Mouse (Mus musculus) MEL (cell line): ENCODE results near the gene Satb1. TPM values are rescaled to one million over a fixed set of nuclear protein-coding genes. Genes with fewer than 3 reads are reported as not detected.

ENCODE experiments used
- DNase-seq: peaks from one replicate; pipeline ENCODE4 v3.0.0; 2011; ENCODE audit warnings: low read depth, low spot score
- H3K27ac ChIP-seq: 2 replicates; pipeline ENCODE4 v1.5.1; 2012; ENCODE audit warnings: low read depth, mild to moderate bottlenecking, control low read depth, low read length, moderate library complexity; ENCODE audit not compliant: control insufficient read depth
- H3K27me3 ChIP-seq, 2 experiments: fragments of 150-350 bp in 1 of 2; sonication (generic) in 1 of 2; 2 replicates each; pipeline ENCODE4 v1.6.1; 2012; ENCODE audit warnings: low read length in 2 of 2, mild to moderate bottlenecking in 2 of 2, improper control_type of control experiment in 1 of 2, moderate library complexity in 1 of 2; ENCODE audit not compliant: insufficient read depth in 2 of 2, control insufficient read depth in 1 of 2
- H3K36me3 ChIP-seq, 2 experiments: 2 replicates each; pipeline ENCODE4 v1.6.1; 2012 to 2014; ENCODE audit warnings: low read length in 2 of 2, improper control_type of control experiment in 1 of 2, inconsistent platforms in 1 of 2, mild to moderate bottlenecking in 1 of 2; ENCODE audit not compliant: insufficient read depth in 2 of 2, control insufficient read depth in 1 of 2
- H3K4me1 ChIP-seq, 2 experiments: fragments of 150-350 bp in 1 of 2; sonication (generic) in 1 of 2; 2 replicates each; pipeline ENCODE4 v1.6.1; 2012; ENCODE audit warnings: low read length in 2 of 2, improper control_type of control experiment in 1 of 2, mild to moderate bottlenecking in 1 of 2; ENCODE audit not compliant: insufficient read depth in 2 of 2, control insufficient read depth in 1 of 2
- H3K4me3 ChIP-seq, 2 experiments: fragments of 150-350 bp in 1 of 2; sonication (generic) in 1 of 2; 2 replicates each; pipeline ENCODE4 v1.5.1; 2012; ENCODE audit warnings: low read depth in 2 of 2, low read length in 2 of 2, mild to moderate bottlenecking in 2 of 2, moderate library complexity in 2 of 2, control low read depth in 1 of 2, improper control_type of control experiment in 1 of 2; ENCODE audit not compliant: control insufficient read depth in 1 of 2, insufficient read depth in 1 of 2
- H3K79me2 ChIP-seq: 2 replicates; pipeline ENCODE4 v1.6.1; 2012; ENCODE audit warnings: mild to moderate bottlenecking, low read length, moderate library complexity; ENCODE audit not compliant: control insufficient read depth, poor library complexity, insufficient read depth
- H3K9ac ChIP-seq: 2 replicates; pipeline ENCODE4 v1.6.1; 2012; ENCODE audit warnings: low read depth, mild to moderate bottlenecking, control low read depth, low read length, moderate library complexity; ENCODE audit not compliant: control insufficient read depth, poor library complexity, severe bottlenecking
- H3K9me3 ChIP-seq: fragments of 150-350 bp; sonication (generic); replicated peaks from 2 replicates; pipeline ENCODE4 v1.6.1; 2012; ENCODE audit warnings: mild to moderate bottlenecking, low read length, improper control_type of control experiment, moderate library complexity; ENCODE audit not compliant: insufficient read depth
- BHLHE40 ChIP-seq: IDR thresholded peaks from 2 replicates; pipeline ENCODE4 v1.6.1; 2012; ENCODE audit warnings: low read depth, mild to moderate bottlenecking, inconsistent platforms, low read length, improper control_type of control experiment, borderline replicate concordance
- CHD2 ChIP-seq: IDR thresholded peaks from 2 replicates; pipeline ENCODE4 v1.6.1; 2011; ENCODE audit warnings: low read length, improper control_type of control experiment
- ELF1 ChIP-seq: IDR thresholded peaks from 2 replicates; pipeline ENCODE4 v1.6.1; 2014; ENCODE audit warnings: low read depth, mild to moderate bottlenecking, inconsistent platforms, low read length, improper control_type of control experiment, moderate library complexity
- EP300 ChIP-seq, 2 experiments: IDR thresholded peaks; 2 replicates each; pipeline ENCODE4 v1.6.1; 2011; ENCODE audit warnings: improper control_type of control experiment in 2 of 2, low read length in 2 of 2, low read depth in 1 of 2, mild to moderate bottlenecking in 1 of 2
- ETS1 ChIP-seq: IDR thresholded peaks from 2 replicates; pipeline ENCODE4 v1.6.1; 2012; ENCODE audit warnings: low read depth, mild to moderate bottlenecking, inconsistent platforms, low read length, improper control_type of control experiment, moderate library complexity
- GATA1 ChIP-seq: IDR thresholded peaks from 2 replicates; pipeline ENCODE4 v1.6.1; 2011; ENCODE audit warnings: low read depth, low read length, improper control_type of control experiment
- HCFC1 ChIP-seq: IDR thresholded peaks from 2 replicates; pipeline ENCODE4 v1.6.1; 2012; ENCODE audit warnings: low read depth, mild to moderate bottlenecking, inconsistent platforms, low read length, improper control_type of control experiment, moderate library complexity
- KAT2A ChIP-seq: conservative IDR thresholded peaks from 2 replicates; pipeline ENCODE4 v1.6.1; 2012; ENCODE audit warnings: low read depth, low read length, improper control_type of control experiment, inconsistent platforms
- MAFK ChIP-seq: IDR thresholded peaks from 2 replicates; pipeline ENCODE4 v1.6.1; 2011; ENCODE audit warnings: low read depth, mild to moderate bottlenecking, low read length, improper control_type of control experiment, borderline replicate concordance
- MAZ ChIP-seq: IDR thresholded peaks from 2 replicates; pipeline ENCODE4 v1.6.1; 2012; ENCODE audit warnings: low read depth, mild to moderate bottlenecking, inconsistent platforms, low read length, improper control_type of control experiment
- MEF2A ChIP-seq: IDR thresholded peaks from 2 replicates; pipeline ENCODE4 v1.6.1; 2014; ENCODE audit warnings: low read depth, mild to moderate bottlenecking, inconsistent platforms, low read length, improper control_type of control experiment; ENCODE audit not compliant: poor library complexity, insufficient replicate concordance, severe bottlenecking; ENCODE audit errors: extremely low read depth
- MXI1 ChIP-seq: IDR thresholded peaks from 2 replicates; pipeline ENCODE4 v1.6.1; 2011; ENCODE audit warnings: mild to moderate bottlenecking, low read depth, low read length, improper control_type of control experiment
- MYB ChIP-seq: IDR thresholded peaks from 2 replicates; pipeline ENCODE4 v1.6.1; 2011; ENCODE audit warnings: mild to moderate bottlenecking, low read depth, low read length, improper control_type of control experiment
- MYC ChIP-seq: IDR thresholded peaks from 2 replicates; pipeline ENCODE4 v1.6.1; 2011; ENCODE audit warnings: low read depth, mild to moderate bottlenecking, low read length, improper control_type of control experiment, moderate library complexity
- NELFE ChIP-seq: IDR thresholded peaks from 2 replicates; pipeline ENCODE4 v1.6.1; 2011; ENCODE audit warnings: low read depth, low read length, improper control_type of control experiment
- NRF1 ChIP-seq: IDR thresholded peaks from 2 replicates; pipeline ENCODE4 v1.6.1; 2014; ENCODE audit warnings: low read depth, mild to moderate bottlenecking, inconsistent platforms, low read length, improper control_type of control experiment, moderate library complexity; ENCODE audit not compliant: poor library complexity, insufficient read depth, severe bottlenecking
- POLR2A ChIP-seq, 2 experiments: IDR thresholded peaks; 2 replicates each; pipeline ENCODE4 v1.6.1; 2011 to 2012; ENCODE audit warnings: low read length in 2 of 2, mild to moderate bottlenecking in 2 of 2, control low read depth in 1 of 2, improper control_type of control experiment in 1 of 2, low read depth in 1 of 2, moderate library complexity in 1 of 2; ENCODE audit not compliant: control insufficient read depth in 1 of 2, insufficient read depth in 1 of 2, poor library complexity in 1 of 2
- POLR2AphosphoS2 ChIP-seq: IDR thresholded peaks from 2 replicates; pipeline ENCODE4 v1.6.1; 2011; ENCODE audit warnings: low read length, improper control_type of control experiment
- POLR2AphosphoS5 ChIP-seq: IDR thresholded peaks from 2 replicates; pipeline ENCODE4 v1.6.1; 2012; ENCODE audit warnings: low read depth, borderline replicate concordance, mild to moderate bottlenecking, inconsistent platforms, low read length, moderate library complexity, mixed read lengths
- RAD21 ChIP-seq: IDR thresholded peaks from 2 replicates; pipeline ENCODE4 v1.6.1; 2011; ENCODE audit warnings: mild to moderate bottlenecking, low read depth, low read length, improper control_type of control experiment
- RCOR1 ChIP-seq: IDR thresholded peaks from 2 replicates; pipeline ENCODE4 v1.6.1; 2012; ENCODE audit warnings: low read depth, mild to moderate bottlenecking, inconsistent platforms, low read length, improper control_type of control experiment
- SIN3A ChIP-seq: IDR thresholded peaks from 2 replicates; pipeline ENCODE4 v1.6.1; 2012; ENCODE audit warnings: low read length, improper control_type of control experiment, inconsistent platforms
- TAL1 ChIP-seq: IDR thresholded peaks from 2 replicates; pipeline ENCODE4 v1.6.1; 2012; ENCODE audit warnings: mild to moderate bottlenecking, inconsistent platforms, low read length, moderate library complexity, mixed read lengths
- TCF12 ChIP-seq: IDR thresholded peaks from 2 replicates; pipeline ENCODE4 v1.6.1; 2014; ENCODE audit warnings: low read depth, mild to moderate bottlenecking, inconsistent platforms, low read length, improper control_type of control experiment, moderate library complexity
- UBTF ChIP-seq: IDR thresholded peaks from 2 replicates; pipeline ENCODE4 v1.6.1; 2012; ENCODE audit warnings: low read depth, mild to moderate bottlenecking, inconsistent platforms, low read length, improper control_type of control experiment, moderate library complexity, borderline replicate concordance; ENCODE audit not compliant: insufficient read depth
- USF1 ChIP-seq: IDR thresholded peaks from 2 replicates; pipeline ENCODE4 v1.6.1; 2014; ENCODE audit warnings: low read depth, mild to moderate bottlenecking, inconsistent platforms, low read length, improper control_type of control experiment, moderate library complexity
- USF2 ChIP-seq, 2 experiments: IDR thresholded peaks; 2 replicates each; pipeline ENCODE4 v1.6.1; 2011 to 2012; ENCODE audit warnings: improper control_type of control experiment in 2 of 2, low read length in 2 of 2, borderline replicate concordance in 1 of 2, inconsistent platforms in 1 of 2, low read depth in 1 of 2, mild to moderate bottlenecking in 1 of 2; ENCODE audit not compliant: insufficient read depth in 1 of 2
- ZMIZ1 ChIP-seq: IDR thresholded peaks from 2 replicates; pipeline ENCODE4 v1.6.1; 2012; ENCODE audit warnings: low read depth, mild to moderate bottlenecking, inconsistent platforms, low read length, improper control_type of control experiment, moderate library complexity
- ZNF384 ChIP-seq: IDR thresholded peaks from 2 replicates; pipeline ENCODE4 v1.6.1; 2012; ENCODE audit warnings: low read depth, mild to moderate bottlenecking, inconsistent platforms, low read length, improper control_type of control experiment
- polyA plus RNA-seq, 2 experiments: library from polyadenylated mRNA; stranded (reverse) in 1 of 2; unstranded in 1 of 2; fragments of >175 nt in 1 of 2; fragments of >200 nt in 1 of 2; gene quantifications; 2 replicates each; pipeline versions ENCODE4 v1.2.1 to v1.2.4; 2012; ENCODE audit warnings: low replicate concordance in 2 of 2, low read depth in 1 of 2; ENCODE audit not compliant: insufficient read length in 2 of 2, insufficient read depth in 1 of 2, missing spikeins in 1 of 2
- total RNA-seq: library from RNA; depleted of rRNA; stranded (reverse); fragments of 300-350 nt; gene quantifications from 2 replicates; pipeline ENCODE4 v1.2.3, GENCODE M21; 2012

Gene Satb1
- total and polyA plus RNA-seq, 3 experiments = 0.08 TPM; not detected in 2

DNA sequence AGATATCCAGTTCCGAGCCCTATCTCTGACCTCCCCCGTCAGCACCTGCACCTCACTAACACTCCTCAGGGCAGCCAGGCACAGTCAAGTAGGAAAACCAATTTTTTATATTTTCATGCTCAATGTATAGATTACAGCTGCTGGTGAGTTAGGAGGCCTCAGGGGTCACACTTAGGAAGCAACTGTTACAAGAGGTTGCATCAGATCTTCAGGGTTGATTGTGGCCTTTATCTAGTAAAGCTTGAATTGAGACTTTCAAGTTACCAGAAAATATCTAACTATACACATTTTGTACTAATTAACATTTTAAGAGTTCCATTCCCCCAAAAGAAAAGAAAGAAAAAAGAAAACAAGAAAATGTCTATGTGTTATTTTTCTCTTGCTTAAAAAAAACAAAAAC lies 47.0 kb downstream of the Satb1 start:
- peak; percentile 43; the same call in 1 of the 2 replicates for TF ChIP-seq TCF12
- no peak for TF ChIP-seq UBTF
- TF ChIP-seq HCFC1 = 0 out of 2 replicates have a peak, but pooled peaks have one; percentile 18
- peak; percentile 56; the same call in 1 of the 2 replicates for TF ChIP-seq ETS1
- no peak for TF ChIP-seq NELFE
- peak in 1 of 2 experiments; percentile 72; a peak in 1 of 4 replicates for TF ChIP-seq EP300 (IDR thresholded peaks at IDR 0.05; ENCODE audit: low read depth in 1 of 2, low read length in 2 of 2)
- TF ChIP-seq MXI1 = peak; percentile 35; the same call in 1 of the 2 replicates
- TF ChIP-seq MAFK = no peak
- no peak for TF ChIP-seq ELF1
- 0 out of 2 replicates have a peak, but pooled peaks have one; percentile 7 for TF ChIP-seq GATA1
- TF ChIP-seq MAZ = no peak
- Histone ChIP-seq H3K9me3 (no peaks in the 10 kb centered on the region), H3K9ac (no peak overlapping the region), H3K36me3 (peaks cover 0 to 25% of the 10 kb centered on the region in 2 experiments; a peak in 2 of 4 replicates), H3K4me1 (peaks cover 17 to 23% of the 10 kb centered on the region in 2 experiments), H3K27ac (peak overlapping the region; percentile 46), H3K4me3 (no peak overlapping the region), H3K27me3 (no peaks in the 10 kb centered on the region), H3K79me2 (no peaks in the 10 kb centered on the region)
- DNase-seq = peak; percentile 43

DNA sequence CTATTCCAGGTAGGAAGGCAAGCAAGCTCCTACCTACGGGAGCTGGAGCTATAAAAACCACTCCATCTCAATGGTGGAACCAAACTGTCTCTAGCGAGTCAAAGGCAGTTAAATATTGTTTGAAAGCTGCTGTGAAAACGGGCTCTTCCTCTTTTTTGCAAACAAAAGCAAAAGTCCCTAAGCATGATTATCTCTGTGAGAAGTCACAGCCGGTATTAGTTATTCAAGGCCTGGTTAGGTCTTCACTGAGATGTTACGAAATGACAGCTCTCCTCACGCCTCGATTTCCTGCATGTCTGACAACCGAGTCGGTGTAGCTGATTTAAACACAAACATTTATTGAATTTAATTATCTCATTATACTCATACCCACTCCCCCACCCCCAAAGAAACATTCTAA lies 48.2 kb downstream of the Satb1 start:
- H3K27me3 ChIP-seq = no peaks in the 10 kb centered on the region
- H3K9me3 ChIP-seq = no peaks in the 10 kb centered on the region
- H3K9ac ChIP-seq = peak overlapping the region; percentile 43; the same call in 1 of the 2 replicates
- peak overlapping the region; percentile 10 to 27; a peak in 1 of 4 replicates for H3K4me3 ChIP-seq
- peak overlapping the region; percentile 89 for H3K27ac ChIP-seq
- no peaks in the 10 kb centered on the region for H3K79me2 ChIP-seq
- H3K36me3 ChIP-seq = peaks cover 0 to 24% of the 10 kb centered on the region in 2 experiments; a peak in 2 of 4 replicates
- H3K4me1 ChIP-seq = peaks cover 14 to 23% of the 10 kb centered on the region in 2 experiments
- DNase-seq = peak; percentile 74
- peak; percentile 41; the same call in 1 of the 2 replicates for TF ChIP-seq GATA1
- TF ChIP-seq TAL1 = no peak
- TF ChIP-seq UBTF = no peak
- TF ChIP-seq POLR2AphosphoS5 = no peak
- TF ChIP-seq POLR2AphosphoS2 = no peak
- TF ChIP-seq ELF1 = peak; percentile 31; the same call in 1 of the 2 replicates
- TF ChIP-seq USF1 = no peak
- peak; percentile 42 for TF ChIP-seq MXI1
- TF ChIP-seq NRF1 = no peak
- TF ChIP-seq MEF2A = no peak
- TF ChIP-seq POLR2A (IDR thresholded peaks at IDR 0.05; ENCODE audit: control insufficient read depth in 1 of 2, insufficient read depth in 1 of 2, low read depth in 1 of 2, low read length in 2 of 2, poor library complexity in 1 of 2) = no peak
- no peak for TF ChIP-seq USF2 (IDR thresholded peaks at IDR 0.05; ENCODE audit: borderline replicate concordance in 1 of 2, insufficient read depth in 1 of 2, low read depth in 1 of 2, low read length in 2 of 2)
- TF ChIP-seq HCFC1 = no peak
- peak; percentile 67 for TF ChIP-seq SIN3A
- TF ChIP-seq MAZ = no peak
- TF ChIP-seq CHD2 = no peak
- TF ChIP-seq RCOR1 = no peak
- 0 out of 2 replicates have a peak, but pooled peaks have one; percentile 34 for TF ChIP-seq MYC
- no peak for TF ChIP-seq MYB
- TF ChIP-seq ZNF384 = no peak
- TF ChIP-seq BHLHE40 = no peak
- no peak for TF ChIP-seq KAT2A
- peak; percentile 14; the same call in 1 of the 2 replicates for TF ChIP-seq TCF12
- TF ChIP-seq ZMIZ1 = no peak
- no peak for TF ChIP-seq RAD21
